Mouse (Mus musculus) megakaryocyte progenitor cell, adult 5-6 weeks (primary cell): ENCODE data around the gene Emc7. TPM values are rescaled to one million over a fixed set of nuclear protein-coding genes. Genes with fewer than 3 reads are reported as not detected.

Experiments used
- ATAC-seq: replicated peaks from 2 replicates; pipeline ENCODE4 v1.8.0; 2016; ENCODE audit warnings: mild to moderate bottlenecking, moderate TSS enrichment, inconsistent platforms; ENCODE audit not compliant: poor library complexity
- total RNA-seq, 2 experiments: library from RNA; stranded (forward) in 1 of 2; stranded (reverse) in 1 of 2; fragments of 157-497, 149-512 nt in 1 of 2; fragments of 200-1000 nt in 1 of 2; gene quantifications; 2 replicates each; pipeline versions ENCODE4 v1.2.3 to v1.2.4; 2015 to 2017

Emc7 gene
- total RNA-seq, 2 experiments from 2014 or later = 9.0 to 16.7 TPM

GRCm38 (mm10) chr2:112517218-112517617 lies 62.4 kb downstream of the Emc7 start:
- ATAC-seq = no peak

GRCm38 (mm10) chr2:112518541-112518940 lies 63.7 kb downstream of the Emc7 start:
- ATAC-seq = no peak

- peak; percentile 83 for ATAC-seq
Observed at GRCm38 (mm10) chr2:112520526-112521482, 66.0 kb downstream of the Emc7 start.

Other genes starting within 250 kb of the Emc7 start
- 20.5 and 25.2 TPM in 2 replicates for gene Lpcat4, start 215.5 kb upstream of the Emc7 start, total RNA-seq (2015)
- 7.8 and 8.5 TPM in 2 replicates for gene Lpcat4, start 215.5 kb upstream of the Emc7 start, total RNA-seq (2017)
- not detected in 2 replicates for gene Nutm1, start 195.7 kb upstream of the Emc7 start, total RNA-seq (2015)
- gene Nutm1, start 195.7 kb upstream of the Emc7 start, total RNA-seq (2017) = not detected in 2 replicates
- gene Nop10, start 193.1 kb upstream of the Emc7 start, total RNA-seq (2015) = 153 and 154 TPM in 2 replicates
- gene Nop10, start 193.1 kb upstream of the Emc7 start, total RNA-seq (2017) = 182 and 256 TPM in 2 replicates
- gene Slc12a6, start 189.2 kb upstream of the Emc7 start, total RNA-seq (2015) = 55.6 and 71.4 TPM in 2 replicates
- gene Slc12a6, start 189.2 kb upstream of the Emc7 start, total RNA-seq (2017) = 50.6 and 58.6 TPM in 2 replicates
- gene Gm21985, start 188.7 kb upstream of the Emc7 start, total RNA-seq (2015) = 0.17 TPM in 1 of 2 replicates, not detected in the other
- 0.57 and 1.3 TPM in 2 replicates for gene Gm21985, start 188.7 kb upstream of the Emc7 start, total RNA-seq (2017)
- 97.1 and 106 TPM in 2 replicates for gene Emc4, start 87.0 kb upstream of the Emc7 start, total RNA-seq (2015)
- gene Emc4, start 87.0 kb upstream of the Emc7 start, total RNA-seq (2017) = 73.0 and 77.6 TPM in 2 replicates
- 20.3 and 24.7 TPM in 2 replicates for gene Katnbl1, start 75.8 kb upstream of the Emc7 start, total RNA-seq (2015)
- 15.7 and 20.2 TPM in 2 replicates for gene Katnbl1, start 75.8 kb upstream of the Emc7 start, total RNA-seq (2017)
- not detected in 2 replicates for gene Chrm5, start 25.8 kb downstream of the Emc7 start, total RNA-seq (2015)
- not detected in 2 replicates for gene Chrm5, start 25.8 kb downstream of the Emc7 start, total RNA-seq (2017)
- 18.7 and 19.6 TPM in 2 replicates for gene Aven, start 38.0 kb downstream of the Emc7 start, total RNA-seq (2015)
- 30.9 and 41.0 TPM in 2 replicates for gene Aven, start 38.0 kb downstream of the Emc7 start, total RNA-seq (2017)